Mouse (Mus musculus) naive thymus-derived CD4-positive, alpha-beta T cell, adult 2 months (primary cell): ENCODE measurements around the gene Josd2.

ENCODE experiments used
- DNase-seq: peaks from one replicate; pipeline ENCODE4 v3.0.0-alpha.2; 2011; ENCODE audit warnings: low read depth

Josd2 gene

GRCm38 (mm10) chr7:44446070-44446855 lies 21.5 kb upstream of the Josd2 start:
- DNase-seq = no peak

- no peak for DNase-seq
Observed at GRCm38 (mm10) chr7:44453256-44453655, 14.5 kb upstream of the Josd2 start.

- no peak for DNase-seq
Observed at GRCm38 (mm10) chr7:44456302-44456701, 11.5 kb upstream of the Josd2 start.

GRCm38 (mm10) chr7:44460067-44460466 lies 7.7 kb upstream of the Josd2 start:
- no peak for DNase-seq

- DNase-seq = no peak
Observed at GRCm38 (mm10) chr7:44460767-44461502, 6.8 kb upstream of the Josd2 start.

DNA sequence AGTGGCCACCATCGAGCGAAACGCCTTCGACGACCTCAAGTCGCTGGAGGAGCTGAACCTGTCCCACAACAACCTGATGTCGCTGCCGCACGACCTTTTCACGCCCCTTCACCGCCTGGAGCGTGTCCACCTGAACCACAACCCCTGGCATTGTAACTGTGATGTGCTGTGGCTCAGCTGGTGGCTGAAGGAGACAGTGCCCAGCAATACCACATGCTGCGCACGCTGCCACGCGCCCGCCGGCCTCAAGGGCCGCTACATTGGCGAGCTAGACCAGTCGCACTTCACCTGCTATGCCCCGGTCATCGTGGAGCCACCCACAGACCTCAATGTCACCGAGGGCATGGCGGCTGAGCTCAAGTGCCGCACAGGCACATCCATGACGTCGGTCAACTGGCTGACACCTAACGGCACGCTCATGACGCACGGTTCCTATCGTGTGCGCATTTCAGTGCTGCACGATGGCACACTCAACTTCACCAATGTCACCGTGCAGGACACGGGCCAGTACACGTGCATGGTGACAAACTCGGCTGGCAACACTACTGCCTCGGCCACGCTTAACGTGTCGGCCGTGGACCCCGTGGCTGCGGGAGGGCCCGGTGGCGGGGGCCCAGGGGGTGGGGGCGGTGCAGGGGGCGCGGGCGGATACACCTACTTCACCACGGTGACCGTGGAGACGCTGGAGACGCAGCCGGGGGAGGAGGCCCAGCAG lies 6.1 kb upstream of the Josd2 start:
- DNase-seq = no peak

DNA sequence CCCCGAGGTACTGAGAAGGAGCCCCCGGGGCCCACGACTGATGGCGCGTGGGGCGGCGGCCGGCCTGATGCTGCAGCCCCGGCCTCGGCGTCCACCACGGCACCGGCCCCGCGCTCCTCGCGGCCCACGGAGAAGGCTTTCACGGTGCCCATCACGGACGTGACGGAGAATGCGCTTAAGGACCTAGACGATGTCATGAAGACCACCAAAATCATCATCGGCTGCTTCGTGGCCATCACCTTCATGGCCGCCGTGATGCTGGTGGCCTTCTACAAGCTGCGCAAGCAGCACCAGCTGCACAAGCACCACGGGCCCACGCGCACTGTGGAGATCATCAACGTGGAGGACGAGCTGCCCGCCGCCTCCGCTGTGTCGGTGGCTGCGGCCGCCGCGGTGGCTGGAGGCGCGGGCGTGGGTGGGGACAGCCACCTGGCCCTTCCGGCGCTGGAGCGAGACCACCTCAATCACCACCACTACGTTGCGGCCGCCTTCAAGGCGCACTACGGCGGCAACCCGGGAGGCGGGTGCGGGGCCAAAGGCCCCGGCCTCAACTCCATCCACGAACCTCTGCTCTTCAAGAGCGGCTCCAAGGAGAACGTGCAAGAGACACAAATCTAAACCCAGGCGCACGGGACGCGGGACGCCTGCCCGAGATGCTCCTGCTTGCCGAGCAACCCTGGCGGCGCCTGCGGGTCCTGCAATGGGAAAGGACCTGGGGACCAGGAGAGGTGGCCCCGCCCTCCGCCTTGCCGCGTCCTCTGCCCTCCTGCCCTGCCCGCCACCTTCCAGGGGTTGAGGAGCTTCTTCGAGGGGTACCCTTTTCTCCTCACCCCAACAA lies 5.3 kb upstream of the Josd2 start:
- no peak for DNase-seq

GRCm38 (mm10) chr7:44463056-44463425 lies 4.7 kb upstream of the Josd2 start:
- DNase-seq = no peak

DNA sequence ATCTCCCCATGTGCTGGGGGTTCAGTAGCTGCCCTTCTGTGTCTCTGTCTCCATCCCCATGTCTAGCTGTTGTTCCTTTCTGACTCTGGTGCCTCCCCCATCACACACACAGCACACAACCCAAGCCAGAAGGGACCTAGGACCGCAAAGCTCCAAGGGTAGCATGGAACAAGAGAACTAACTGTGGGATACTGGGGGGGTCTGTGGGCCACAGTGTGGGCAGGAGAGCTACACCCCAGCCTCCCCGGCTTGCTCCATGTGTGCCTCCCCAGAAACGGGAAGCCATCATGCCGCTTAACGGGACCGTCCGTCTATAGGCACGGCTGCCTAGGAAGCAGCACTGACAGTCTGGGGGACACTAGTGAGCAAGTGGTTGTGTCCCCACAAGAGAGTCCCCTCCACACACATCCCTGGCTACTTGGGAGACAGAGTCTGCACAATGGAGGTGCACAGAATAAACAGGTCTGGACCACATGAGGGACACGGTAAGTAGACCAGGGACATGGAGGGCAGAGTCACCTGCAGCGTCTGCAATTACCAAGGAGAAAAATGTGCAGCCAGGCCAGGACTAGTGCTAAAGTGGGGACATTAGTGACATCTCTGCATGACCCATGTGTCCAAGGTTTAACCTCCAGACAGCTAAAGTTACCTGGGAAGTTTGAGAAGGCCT lies 4.1 kb upstream of the Josd2 start:
- no peak for DNase-seq

DNA sequence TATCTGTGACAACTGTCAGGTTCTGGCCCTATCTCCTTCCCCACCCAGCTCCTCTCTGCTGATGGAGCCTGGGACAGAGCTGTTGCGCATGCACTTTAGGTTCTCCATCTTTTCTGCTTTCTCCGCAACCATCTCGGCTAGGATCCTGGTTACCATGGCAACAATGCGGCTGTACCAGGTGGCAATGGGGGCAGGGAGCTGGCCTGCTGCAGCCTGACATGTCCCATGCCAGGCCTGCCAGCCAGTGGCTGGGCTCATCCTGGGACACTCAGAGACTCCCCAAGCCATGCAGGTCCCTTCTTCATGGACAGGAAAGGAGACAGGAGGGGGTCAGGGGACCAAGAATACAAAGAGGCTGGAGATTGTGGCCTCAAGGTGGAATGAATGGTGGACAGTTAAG lies 3.3 kb upstream of the Josd2 start:
- no peak for DNase-seq

- no peak for DNase-seq
Observed at GRCm38 (mm10) chr7:44465111-44465510, 2.7 kb upstream of the Josd2 start, which contains the start of gene Aspdh. TSS of gene Aspdh (plus strand) at chr7:44465391.

DNA sequence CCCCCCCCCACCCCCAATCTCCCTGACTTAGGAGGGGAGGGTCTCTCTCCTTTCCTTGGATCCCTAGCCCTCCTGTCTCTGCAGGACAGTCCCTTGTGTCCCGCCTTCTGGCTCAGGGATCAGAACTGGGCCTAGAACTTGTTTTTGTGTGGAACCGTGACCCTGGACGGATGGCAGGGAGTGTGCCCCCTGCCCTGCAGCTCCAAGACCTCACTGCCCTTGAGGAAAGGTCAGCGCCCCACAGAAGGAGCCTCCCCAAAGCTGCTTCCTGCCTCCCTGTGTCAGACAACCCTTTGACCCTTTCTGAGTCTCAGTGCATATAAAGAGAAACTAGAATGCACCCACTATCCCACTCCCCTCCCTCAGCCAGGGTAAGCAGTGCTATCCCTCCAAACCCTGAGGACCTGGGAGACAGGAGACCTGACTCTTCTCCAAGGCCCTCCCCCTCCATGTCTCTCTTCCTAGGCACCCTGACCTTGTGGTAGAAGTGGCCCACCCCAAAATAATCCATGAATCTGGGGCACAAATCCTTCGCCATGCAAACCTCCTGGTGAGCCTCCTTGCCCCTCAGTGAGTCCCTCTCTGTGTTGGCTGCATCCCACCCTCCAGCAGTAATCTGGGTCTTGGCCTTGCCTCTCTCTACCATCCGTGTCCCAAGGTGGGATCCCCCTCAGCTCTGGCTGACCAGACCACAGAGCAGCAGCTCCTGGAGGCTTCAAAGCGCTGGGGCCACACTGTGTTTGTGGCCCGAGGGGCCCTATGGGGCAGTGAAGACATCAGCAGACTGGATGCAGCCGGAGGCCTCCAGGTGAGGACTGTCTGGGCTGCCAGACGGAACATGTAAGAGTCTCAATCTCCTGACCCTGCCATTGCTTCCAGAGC lies 1.5 kb upstream of the Josd2 start:
- no peak for DNase-seq

DNA sequence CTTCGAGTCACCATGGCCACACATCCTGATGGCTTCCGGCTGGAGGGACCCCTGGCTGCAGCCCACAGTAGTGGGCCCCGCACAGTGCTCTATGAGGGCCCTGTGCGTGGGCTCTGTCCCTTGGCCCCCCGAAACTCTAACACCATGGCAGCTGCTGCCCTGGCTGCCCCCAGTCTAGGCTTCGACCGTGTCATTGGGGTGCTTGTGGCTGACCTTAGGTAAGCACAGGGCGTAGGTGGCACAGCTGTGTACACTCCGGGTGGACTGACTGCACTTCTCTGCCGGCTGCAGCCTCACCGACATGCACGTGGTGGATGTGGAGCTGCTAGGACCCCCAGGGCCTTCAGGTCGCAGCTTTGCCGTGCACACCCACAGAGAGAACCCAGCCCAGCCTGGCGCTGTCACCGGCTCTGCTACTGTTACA lies 880 bp upstream of the Josd2 start:
- no peak for DNase-seq

DNA sequence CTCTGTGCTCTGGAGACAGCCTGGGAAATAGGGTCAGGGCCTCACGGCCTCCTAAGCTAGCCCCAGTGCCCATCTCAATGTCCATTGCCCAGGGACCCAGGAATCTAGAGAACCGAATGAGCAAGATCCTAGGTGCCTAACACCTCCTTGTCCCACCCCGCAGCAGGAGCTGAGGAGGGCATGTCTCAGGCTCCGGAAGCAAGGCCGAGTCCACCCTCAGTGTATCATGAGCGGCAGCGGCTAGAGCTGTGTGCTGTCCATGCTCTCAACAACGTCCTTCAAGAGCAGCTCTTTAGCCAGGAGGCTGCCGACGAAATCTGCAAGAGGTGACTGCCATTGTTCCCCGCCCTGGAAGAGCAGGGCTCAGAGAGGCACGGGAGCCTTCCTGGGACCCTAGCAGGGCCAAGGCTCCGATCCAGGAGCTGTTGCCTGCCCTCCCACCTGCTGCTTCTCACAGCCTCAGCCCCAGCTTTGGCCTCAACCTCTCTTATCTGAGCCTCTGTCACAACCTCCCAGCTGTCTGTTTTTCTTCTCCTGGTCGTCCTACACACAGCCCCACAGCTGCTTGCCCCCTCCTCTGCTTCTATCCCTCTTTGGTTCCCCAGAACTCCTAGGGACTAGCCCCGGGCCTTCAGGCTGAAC lies 985 bp downstream of the Josd2 start:
- DNase-seq = no peak

DNA sequence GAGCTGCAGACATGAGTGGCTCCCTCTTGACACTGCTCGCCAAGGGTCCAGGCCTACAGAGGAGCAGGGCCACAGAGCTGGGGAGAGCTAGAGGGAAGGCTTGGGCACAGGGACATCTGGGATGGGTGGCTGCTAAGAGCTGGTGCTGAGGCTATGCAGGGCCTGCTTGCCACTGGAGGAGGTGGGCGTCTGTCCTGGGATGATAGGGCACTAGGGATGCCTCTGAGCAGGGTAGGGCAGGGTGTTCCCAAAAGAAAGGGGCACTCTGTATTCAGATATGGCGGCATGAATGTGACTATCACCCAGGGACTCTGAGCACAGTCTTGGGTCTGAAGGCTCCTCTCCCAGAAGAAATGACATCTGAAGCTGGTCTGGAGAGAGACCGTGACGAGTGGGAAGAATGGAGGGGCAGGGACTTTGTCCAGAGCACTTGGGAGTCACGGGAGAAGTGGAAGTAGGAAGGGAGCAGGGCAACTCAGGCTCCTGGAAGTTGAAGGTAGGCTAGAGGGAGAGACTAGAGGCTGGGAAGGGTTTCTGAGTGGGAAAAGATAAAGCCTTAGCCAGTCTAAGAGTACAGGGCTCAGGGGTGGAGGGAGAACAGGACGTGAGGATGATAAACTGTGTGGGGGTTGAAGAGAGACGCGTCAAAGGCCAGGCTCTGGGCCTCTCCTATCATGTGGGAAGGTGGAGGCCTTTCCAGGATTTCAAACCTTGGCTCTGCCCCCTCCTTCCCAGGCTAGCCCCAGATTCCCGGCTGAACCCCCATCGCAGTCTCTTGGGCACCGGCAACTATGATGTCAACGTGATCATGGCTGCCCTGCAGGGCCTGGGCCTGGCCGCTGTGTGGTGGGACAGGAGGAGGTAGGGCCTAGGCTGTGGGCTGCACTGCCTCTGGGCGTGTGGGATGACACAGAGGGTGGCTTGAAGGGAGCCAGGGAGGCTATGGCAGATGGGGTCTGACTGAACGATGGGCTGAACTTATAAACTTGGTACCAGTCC lies 2.2 kb downstream of the Josd2 start:
- DNase-seq = no peak

DNA sequence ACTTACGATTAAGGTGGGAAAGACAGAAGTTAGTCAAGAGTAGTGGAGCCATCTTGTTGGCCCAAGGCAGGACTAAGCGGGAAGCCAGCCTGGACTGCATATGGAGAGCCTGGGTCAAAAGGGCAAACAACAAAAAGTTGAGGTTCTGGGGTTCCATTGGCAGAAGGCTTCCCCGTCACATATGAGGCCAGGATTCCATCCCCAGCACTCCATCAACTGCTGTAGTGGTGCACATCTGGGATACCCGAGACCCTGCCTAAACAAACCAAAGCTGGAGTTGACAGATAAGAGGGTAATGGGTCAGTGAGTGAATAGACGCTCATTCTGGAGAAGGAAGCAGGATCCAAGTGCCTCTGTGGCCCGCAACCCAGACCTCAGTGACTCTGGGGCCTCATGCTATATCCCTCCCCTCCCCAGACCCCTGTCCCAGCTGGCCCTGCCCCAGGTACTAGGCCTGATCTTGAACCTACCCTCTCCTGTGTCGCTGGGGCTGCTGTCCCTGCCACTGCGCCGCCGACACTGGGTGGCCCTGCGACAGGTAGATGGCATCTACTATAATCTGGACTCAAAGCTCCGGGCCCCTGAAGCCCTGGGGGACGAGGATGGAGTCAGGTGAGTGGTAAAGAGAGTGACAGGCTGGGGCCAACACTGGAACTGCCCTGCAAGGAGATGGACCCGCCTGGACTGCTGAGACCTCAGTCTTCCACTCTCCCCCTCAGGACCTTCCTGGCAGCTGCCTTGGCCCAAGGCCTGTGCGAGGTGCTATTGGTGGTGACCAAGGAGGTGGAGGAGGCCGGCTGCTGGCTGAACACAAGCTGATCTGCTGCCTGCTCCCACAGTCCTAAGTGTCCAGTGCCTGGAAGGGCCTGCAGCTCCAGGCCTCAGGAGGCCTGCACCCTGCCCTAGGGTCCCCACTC lies 3.2 kb downstream of the Josd2 start:
- no peak for DNase-seq

DNA sequence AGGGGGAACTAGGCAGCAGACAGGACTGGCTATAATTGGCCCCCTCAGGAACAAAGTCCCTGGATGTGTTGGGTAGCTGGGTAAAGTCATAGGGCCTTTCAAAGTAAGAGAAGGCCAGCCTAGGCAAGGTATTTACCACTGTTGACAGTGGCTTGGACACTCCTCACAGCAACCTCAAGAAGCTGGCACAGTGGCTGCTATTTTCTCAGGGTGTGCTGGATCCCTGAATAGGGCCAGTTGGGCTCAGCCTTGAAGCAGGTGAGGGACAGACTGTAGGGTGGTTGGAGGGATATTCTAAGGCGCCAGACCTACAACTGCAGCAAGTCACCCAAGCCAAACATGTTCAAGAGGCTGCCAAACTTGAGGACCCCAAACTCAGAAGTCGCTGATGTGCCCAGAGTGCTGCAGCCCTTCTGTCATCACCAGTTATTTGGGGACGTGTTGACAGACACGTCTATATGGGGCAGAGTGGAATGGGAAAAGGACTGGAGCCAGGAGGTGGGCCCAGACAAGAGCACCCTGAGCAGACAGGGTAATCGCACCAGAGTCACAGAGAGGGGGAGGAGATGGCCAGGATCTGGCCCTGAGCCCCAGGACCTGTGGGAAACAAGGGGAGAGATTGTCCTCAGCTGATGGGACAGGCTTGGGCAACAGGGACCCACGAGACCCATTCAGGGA lies 4.2 kb downstream of the Josd2 start:
- DNase-seq = no peak
